ENCODE assay signal across 24 mouse cellular contexts in genomic region chr2:100785392-100785791, GRCm38 (mm10).
DNase-seq lines count a peak whose midpoint lies in the region; ATAC-seq and TF ChIP-seq lines count a peak whose summit lies in the region.
"Had no signal": no experiment of that assay in that cellular context is flagged by ENCODE, and none has a peak within 500 bp of the region (broad histone marks: within the 10 kb centered on the region; RNA-seq: fewer than 3 reads in every experiment).

No protein-coding gene starts in this region.

- H3K4me1 ChIP-seq in forebrain, embryonic 14.5 days (ENCODE audit: control insufficient read depth, insufficient read depth, low read length) = no peaks in the 10 kb centered on the region
- H3K4me1 ChIP-seq in forebrain, embryonic 11.5 days (replicated peaks; ENCODE audit: control insufficient read depth, insufficient read depth, low read length) = no peaks in the 10 kb centered on the region
- no peaks in the 10 kb centered on the region for H3K4me1 ChIP-seq in forebrain, postnatal 0 days (ENCODE audit: insufficient read depth)
- no peaks in the 10 kb centered on the region for H3K4me1 ChIP-seq in forebrain, embryonic 10.5 days
- H3K4me1 ChIP-seq: embryonic facial prominence, embryonic 10.5 days; embryonic facial prominence, embryonic 12.5 days; forebrain, embryonic 15.5 days had no signal

- DNase-seq in forebrain, embryonic 14.5 days (ENCODE audit: low spot score) = peak; percentile 7
- DNase-seq in forebrain, embryonic 11.5 days (ENCODE audit: low spot score) = no peak
- peak; percentile 12 for DNase-seq in forebrain, postnatal 0 days
- no peak for DNase-seq in forebrain, embryonic 10.5 days (ENCODE audit: extremely low spot score, low spot score)
- peak; percentile 2 for DNase-seq in retina, postnatal 1 day
- no peak for DNase-seq in retina, embryonic 14.5 days (ENCODE audit: low spot score)
- no peak for DNase-seq in heart, adult 18-20 months
- DNase-seq: adrenal gland, adult 8-10 months; adrenal gland, postnatal 14 days; adrenal gland, postnatal 36 days; B cell, adult 2 months; cerebellum, adult 11-12 months; cerebellum, adult 2 months; cerebellum, adult 9-10 months; cerebellum, postnatal 10 days; cerebellum, postnatal 25 days had no signal

- H3K4me3 ChIP-seq in forebrain, embryonic 14.5 days (ENCODE audit: low read depth, low read length) = no peak overlapping the region
- H3K4me3 ChIP-seq in forebrain, embryonic 11.5 days (ENCODE audit: low read depth, low read length) = no peak overlapping the region
- no peak overlapping the region for H3K4me3 ChIP-seq in forebrain, postnatal 0 days (ENCODE audit: low read depth, low read length)
- no peak overlapping the region for H3K4me3 ChIP-seq in forebrain, embryonic 10.5 days
- H3K4me3 ChIP-seq: embryonic facial prominence, embryonic 10.5 days; embryonic facial prominence, embryonic 12.5 days; forebrain, embryonic 15.5 days had no signal

- no peaks in the 10 kb centered on the region for H3K9me3 ChIP-seq in forebrain, embryonic 14.5 days (replicated peaks; ENCODE audit: control insufficient read depth, low read length)
- no peaks in the 10 kb centered on the region for H3K9me3 ChIP-seq in forebrain, embryonic 11.5 days (ENCODE audit: control insufficient read depth, low read length)
- H3K9me3 ChIP-seq in forebrain, postnatal 0 days (ENCODE audit: low read length) = no peaks in the 10 kb centered on the region
- no peaks in the 10 kb centered on the region for H3K9me3 ChIP-seq in forebrain, embryonic 10.5 days
- H3K9me3 ChIP-seq: embryonic facial prominence, embryonic 10.5 days; embryonic facial prominence, embryonic 12.5 days; forebrain, embryonic 15.5 days; G1E had no signal

- H3K27me3 ChIP-seq in forebrain, embryonic 14.5 days (replicated peaks; ENCODE audit: control insufficient read depth, insufficient read depth, low read length) = no peaks in the 10 kb centered on the region
- no peaks in the 10 kb centered on the region for H3K27me3 ChIP-seq in forebrain, embryonic 11.5 days (ENCODE audit: control insufficient read depth, insufficient read depth, low read length)
- no peaks in the 10 kb centered on the region for H3K27me3 ChIP-seq in forebrain, postnatal 0 days (ENCODE audit: insufficient read depth, low read length)
- no peaks in the 10 kb centered on the region for H3K27me3 ChIP-seq in forebrain, embryonic 10.5 days (ENCODE audit: poor library complexity, severe bottlenecking)
- H3K27me3 ChIP-seq: CH12.LX; embryonic facial prominence, embryonic 12.5 days; forebrain, embryonic 15.5 days; Patski had no signal

- H3K9ac ChIP-seq in forebrain, embryonic 14.5 days (ENCODE audit: low read length) = no peak overlapping the region
- H3K9ac ChIP-seq in forebrain, embryonic 11.5 days (ENCODE audit: low read length) = no peak overlapping the region
- H3K9ac ChIP-seq in forebrain, postnatal 0 days = no peak overlapping the region
- H3K9ac ChIP-seq: embryonic facial prominence, embryonic 12.5 days; forebrain, embryonic 15.5 days had no signal

- no peak for ATAC-seq in forebrain, embryonic 14.5 days
- ATAC-seq in forebrain, embryonic 11.5 days (replicated peaks; ENCODE audit: low FRiP score) = no peak
- peak; percentile 78 for ATAC-seq in forebrain, postnatal 0 days
- ATAC-seq: activated CD4-positive, CD25-positive, alpha-beta regulatory T cell, adult 4 months; CD4-positive, CD25-positive, alpha-beta regulatory T cell, adult 4 months; forebrain, embryonic 15.5 days; Patski had no signal

- no peaks in the 10 kb centered on the region for H3K36me3 ChIP-seq in forebrain, embryonic 14.5 days (ENCODE audit: control insufficient read depth, insufficient read depth, low read length)
- no peaks in the 10 kb centered on the region for H3K36me3 ChIP-seq in forebrain, embryonic 11.5 days (ENCODE audit: control insufficient read depth, insufficient read depth, low read length)
- no peaks in the 10 kb centered on the region for H3K36me3 ChIP-seq in forebrain, postnatal 0 days (ENCODE audit: insufficient read depth)
- no peaks in the 10 kb centered on the region for H3K36me3 ChIP-seq in forebrain, embryonic 10.5 days (replicated peaks)
- H3K36me3 ChIP-seq: embryonic facial prominence, embryonic 10.5 days; embryonic facial prominence, embryonic 12.5 days; forebrain, embryonic 15.5 days; G1E had no signal

- WGBS in forebrain, embryonic 14.5 days = 57% methylated on average over 2 of the region's 2 CpGs
- 66% methylated on average over 2 of the region's 2 CpGs for WGBS in forebrain, embryonic 11.5 days
- WGBS in forebrain, postnatal 0 days = 42% methylated on average over 2 of the region's 2 CpGs
- WGBS in forebrain, embryonic 10.5 days = 85% methylated on average over 2 of the region's 2 CpGs

- TF ChIP-seq CTCF in forebrain, postnatal 0 days (IDR thresholded peaks at IDR 0.05; ENCODE audit: low read depth) = no peak

- no peak overlapping the region for H3K27ac ChIP-seq in forebrain, embryonic 14.5 days (ENCODE audit: low read depth, low read length)
- H3K27ac ChIP-seq in forebrain, embryonic 11.5 days (ENCODE audit: low read depth, low read length) = no peak overlapping the region
- no peak overlapping the region for H3K27ac ChIP-seq in forebrain, postnatal 0 days (ENCODE audit: low read depth, low read length)
- H3K27ac ChIP-seq in forebrain, embryonic 10.5 days = no peak overlapping the region
- H3K27ac ChIP-seq: embryonic facial prominence, embryonic 10.5 days; embryonic facial prominence, embryonic 12.5 days; forebrain, embryonic 15.5 days had no signal

- H3K4me2 ChIP-seq in forebrain, embryonic 14.5 days (ENCODE audit: low read length) = no peak overlapping the region
- H3K4me2 ChIP-seq in forebrain, embryonic 11.5 days (ENCODE audit: low read depth, low read length, severe bottlenecking) = no peak overlapping the region
- H3K4me2 ChIP-seq in forebrain, postnatal 0 days (ENCODE audit: low read depth) = no peak overlapping the region
- H3K4me2 ChIP-seq: embryonic facial prominence, embryonic 12.5 days; forebrain, embryonic 15.5 days had no signal

Comparison
In these comparisons a context has a peak if more than half of its experiments do, and no peak if none do; other contexts are left out.
1. DNase-seq: peak in forebrain, embryonic 14.5 days (single experiment), forebrain, postnatal 0 days (single experiment) and retina, postnatal 1 day (single experiment); none in forebrain, embryonic 11.5 days (single experiment), forebrain, embryonic 10.5 days (single experiment), retina, embryonic 14.5 days (single experiment) and heart, adult 18-20 months (0 of 2).